8 mouse cellular contexts compared by ENCODE assay signal in the genomic region with DNA sequence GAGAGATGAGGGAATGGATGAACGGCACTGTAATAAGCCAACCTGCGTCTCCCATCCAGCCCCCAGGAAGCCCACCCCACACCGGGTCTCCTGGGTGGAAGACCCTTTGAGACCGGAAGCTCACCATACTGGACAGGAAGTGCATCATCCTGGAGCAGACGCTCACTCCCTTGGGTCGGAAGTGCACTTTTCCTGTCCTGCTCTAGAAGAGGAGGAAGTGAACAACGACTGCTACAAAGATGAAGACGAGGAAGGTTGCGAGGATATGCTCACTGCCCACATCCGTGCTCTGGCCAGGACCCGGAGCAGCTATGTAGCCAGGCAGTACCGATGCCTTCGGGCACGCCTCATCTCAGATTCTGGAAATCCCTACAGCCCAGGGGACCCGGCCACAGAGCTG. TPM values are rescaled to one million over a fixed set of nuclear protein-coding genes. Genes with fewer than 3 reads are reported as not detected.
A peak's percentile ranks its signal among the peaks of the same experiment; 100 is the strongest.
DNase-seq lines count a peak whose midpoint lies in the region; ATAC-seq and TF ChIP-seq lines count a peak whose summit lies in the region.

No protein-coding gene starts in this region.

- peak overlapping the region; percentile 71 for H3K27ac ChIP-seq in kidney, postnatal 0 days
- no peak overlapping the region for H3K27ac ChIP-seq in forebrain, embryonic 13.5 days

- H3K27me3 ChIP-seq in kidney, postnatal 0 days (ENCODE audit: insufficient read depth, low read length), result no peaks in the 10 kb centered on the region
- peaks cover 18% of the 10 kb centered on the region; the same call in 1 of the 2 replicates for H3K27me3 ChIP-seq in G1E (ENCODE audit: insufficient read depth, low read length)
- H3K27me3 ChIP-seq in forebrain, embryonic 13.5 days, result no peaks in the 10 kb centered on the region; the same call in 1 of the 2 replicates

- no peak overlapping the region for H3K9ac ChIP-seq in kidney, postnatal 0 days (ENCODE audit: low read depth, low read length)
- no peak overlapping the region for H3K9ac ChIP-seq in forebrain, embryonic 13.5 days

- no peaks in the 10 kb centered on the region for H3K36me3 ChIP-seq in kidney, postnatal 0 days (ENCODE audit: insufficient read depth, low read length)
- no peaks in the 10 kb centered on the region for H3K36me3 ChIP-seq in G1E (replicated peaks)
- H3K36me3 ChIP-seq in forebrain, embryonic 13.5 days (ENCODE audit: poor library complexity, severe bottlenecking), result no peaks in the 10 kb centered on the region

- no peak for DNase-seq in kidney, postnatal 0 days (ENCODE audit: low spot score)
- DNase-seq in kidney, postnatal 25 days, result no peak
- DNase-seq in G1E (ENCODE audit: low spot score), result no peak
- DNase-seq in right cerebral cortex, postnatal 4 days, result no peak
- DNase-seq in retina, postnatal 1 day, result no peak

- TF ChIP-seq CTCF in kidney, postnatal 0 days (IDR thresholded peaks at IDR 0.05; ENCODE audit: low read depth), result no peak
- TF ChIP-seq CTCF in G1E (IDR thresholded peaks at IDR 0.05; ENCODE audit: low read depth, low read length), result no peak

- WGBS in kidney, postnatal 0 days, result 71% methylated on average over 15 of the region's 15 CpGs
- WGBS in forebrain, embryonic 13.5 days, result 83% methylated on average over 15 of the region's 15 CpGs

- peak overlapping the region; percentile 44; the same call in 1 of the 2 replicates for H3K4me2 ChIP-seq in kidney, postnatal 0 days (ENCODE audit: low read length)
- no peak overlapping the region for H3K4me2 ChIP-seq in forebrain, embryonic 13.5 days

- ATAC-seq in kidney, postnatal 0 days (replicated peaks; ENCODE audit: low FRiP score, low read depth), result no peak
- no peak for ATAC-seq in G1E (ENCODE audit: extremely low read depth, insufficient number of reproducible peaks, low FRiP score, poor library complexity, severe bottlenecking)
- peak; percentile 43 to 72 for ATAC-seq in hematopoietic stem cell, adult 5-6 weeks (replicated peaks in 1 of 2; ENCODE audit: insufficient read depth in 1 of 2, low FRiP score in 2 of 2, low TSS enrichment in 1 of 2, low read depth in 1 of 2, poor library complexity in 2 of 2, severe bottlenecking in 2 of 2)
- ATAC-seq in megakaryocyte, adult 5-6 weeks (ENCODE audit: poor library complexity, severe bottlenecking), result peak; percentile 61
- no peak for ATAC-seq in forebrain, embryonic 13.5 days

- 0 out of 2 replicates have a peak, but pooled peaks cover 8% of the 10 kb centered on the region for H3K4me1 ChIP-seq in kidney, postnatal 0 days (replicated peaks; ENCODE audit: insufficient read depth, low read length)
- peaks cover 38% of the 10 kb centered on the region for H3K4me1 ChIP-seq in G1E (ENCODE audit: insufficient read depth, low read depth, low read length)
- 0 out of 2 replicates have a peak, but pooled peaks cover 6% of the 10 kb centered on the region for H3K4me1 ChIP-seq in forebrain, embryonic 13.5 days

- H3K9me3 ChIP-seq in kidney, postnatal 0 days (replicated peaks; ENCODE audit: low read length), result no peaks in the 10 kb centered on the region
- H3K9me3 ChIP-seq in G1E (replicated peaks), result no peaks in the 10 kb centered on the region
- H3K9me3 ChIP-seq in forebrain, embryonic 13.5 days (replicated peaks), result no peaks in the 10 kb centered on the region

- H3K4me3 ChIP-seq in kidney, postnatal 0 days (replicated peaks; ENCODE audit: low read depth, low read length), result no peak overlapping the region
- peak overlapping the region; percentile 10; the same call in 1 of the 2 replicates for H3K4me3 ChIP-seq in G1E (ENCODE audit: low read depth, low read length)
- no peak overlapping the region for H3K4me3 ChIP-seq in forebrain, embryonic 13.5 days

RNA-seq across cellular contexts. Expression of a gene that starts 7.1 kb away (rescaled TPM):
- polyA plus RNA-seq in kidney, postnatal 0 days (2015; fragmentation: Nextera tagmentation; extraction: Ambion mirVana), result 5.2 and 6.3 TPM in 2 replicates
- total RNA-seq in G1E (2014; fragmentation: Nextera tagmentation) (1.8 TPM in 1 of 2 replicates, not detected in the other), G1E (2017) (1.2 and 1.4 TPM in 2 replicates)
- 1.4 and 1.8 TPM in 2 replicates for polyA plus RNA-seq in G1E (2012)
- total RNA-seq in hematopoietic stem cell, adult 5-6 weeks (2017), result 40.5 and 51.7 TPM in 2 replicates
- 64.9 and 68.8 TPM in 2 replicates for total RNA-seq in megakaryocyte, adult 5-6 weeks (2015)
- total RNA-seq in megakaryocyte, adult 5-6 weeks (2017), result 62.6 and 71.5 TPM in 2 replicates
- 1.7 and 2.0 TPM in 2 replicates for polyA plus RNA-seq in forebrain, embryonic 13.5 days (2015; fragmentation: Nextera tagmentation; extraction: Ambion mirVana)

RNA-seq across cellular contexts. Expression of a gene that starts 12.5 kb away (rescaled TPM):
- 232 TPM in 2 replicates for polyA plus RNA-seq in kidney, postnatal 0 days (2015; fragmentation: Nextera tagmentation; extraction: Ambion mirVana)
- total RNA-seq in G1E (2014; fragmentation: Nextera tagmentation) (442 and 470 TPM in 2 replicates), G1E (2017) (251 and 279 TPM in 2 replicates)
- 430 and 529 TPM in 2 replicates for polyA plus RNA-seq in G1E (2012)
- 340 and 427 TPM in 2 replicates for total RNA-seq in hematopoietic stem cell, adult 5-6 weeks (2017)
- total RNA-seq in megakaryocyte, adult 5-6 weeks (2015), result 275 and 307 TPM in 2 replicates
- total RNA-seq in megakaryocyte, adult 5-6 weeks (2017), result 187 and 291 TPM in 2 replicates
- 264 and 282 TPM in 2 replicates for polyA plus RNA-seq in forebrain, embryonic 13.5 days (2015; fragmentation: Nextera tagmentation; extraction: Ambion mirVana)

RNA-seq across cellular contexts. Expression of a gene that starts 28.5 kb away (rescaled TPM):
- 42.2 and 43.7 TPM in 2 replicates for polyA plus RNA-seq in kidney, postnatal 0 days (2015; fragmentation: Nextera tagmentation; extraction: Ambion mirVana)
- 21.1 and 30.4 TPM in 2 replicates for total RNA-seq in G1E (2014; fragmentation: Nextera tagmentation)
- total RNA-seq in G1E (2017), result 9.5 and 10.7 TPM in 2 replicates
- 109 and 136 TPM in 2 replicates for polyA plus RNA-seq in G1E (2012)
- total RNA-seq in hematopoietic stem cell, adult 5-6 weeks (2017), result 12.4 and 13.1 TPM in 2 replicates
- 15.5 and 19.5 TPM in 2 replicates for total RNA-seq in megakaryocyte, adult 5-6 weeks (2015)
- 13.3 and 15.6 TPM in 2 replicates for total RNA-seq in megakaryocyte, adult 5-6 weeks (2017)
- 51.0 and 52.9 TPM in 2 replicates for polyA plus RNA-seq in forebrain, embryonic 13.5 days (2015; fragmentation: Nextera tagmentation; extraction: Ambion mirVana)

RNA-seq across cellular contexts. Expression of a gene that starts 29.2 kb away (rescaled TPM):
- polyA plus RNA-seq in kidney, postnatal 0 days (2015; fragmentation: Nextera tagmentation; extraction: Ambion mirVana), result 330 and 348 TPM in 2 replicates
- total RNA-seq in G1E (2014; fragmentation: Nextera tagmentation) (102 and 127 TPM in 2 replicates), G1E (2017) (78.5 and 94.3 TPM in 2 replicates)
- polyA plus RNA-seq in G1E (2012), result 12.9 and 33.1 TPM in 2 replicates
- 120 and 123 TPM in 2 replicates for total RNA-seq in hematopoietic stem cell, adult 5-6 weeks (2017)
- total RNA-seq in megakaryocyte, adult 5-6 weeks (2015), result 119 TPM in 2 replicates
- total RNA-seq in megakaryocyte, adult 5-6 weeks (2017), result 78.8 and 82.8 TPM in 2 replicates
- polyA plus RNA-seq in forebrain, embryonic 13.5 days (2015; fragmentation: Nextera tagmentation; extraction: Ambion mirVana), result 69.1 and 75.6 TPM in 2 replicates

RNA-seq across cellular contexts. Expression of a gene that starts 29.3 kb away (rescaled TPM):
- 54.1 and 60.2 TPM in 2 replicates for polyA plus RNA-seq in kidney, postnatal 0 days (2015; fragmentation: Nextera tagmentation; extraction: Ambion mirVana)
- total RNA-seq in G1E (2014; fragmentation: Nextera tagmentation) (50.1 and 60.0 TPM in 2 replicates), G1E (2017) (34.1 and 36.4 TPM in 2 replicates)
- 103 and 114 TPM in 2 replicates for polyA plus RNA-seq in G1E (2012)
- 27.7 and 37.4 TPM in 2 replicates for total RNA-seq in hematopoietic stem cell, adult 5-6 weeks (2017)
- total RNA-seq in megakaryocyte, adult 5-6 weeks (2015), result 70.0 and 73.0 TPM in 2 replicates
- 28.0 and 36.7 TPM in 2 replicates for total RNA-seq in megakaryocyte, adult 5-6 weeks (2017)
- 86.3 and 86.9 TPM in 2 replicates for polyA plus RNA-seq in forebrain, embryonic 13.5 days (2015; fragmentation: Nextera tagmentation; extraction: Ambion mirVana)

Comparison
In these comparisons a context has a peak if more than half of its experiments do, and no peak if none do; other contexts are left out.
1. ATAC-seq: peak in hematopoietic stem cell, adult 5-6 weeks (2 of 2) and megakaryocyte, adult 5-6 weeks (single experiment); none in kidney, postnatal 0 days (single experiment), G1E (single experiment) and forebrain, embryonic 13.5 days (single experiment).
2. RNA of a gene that starts 7.1 kb away (total RNA-seq): 62.6 to 71.5 TPM in megakaryocyte, adult 5-6 weeks and 40.5 to 51.7 TPM in hematopoietic stem cell, adult 5-6 weeks; 1.2 to 1.8 TPM in G1E; every median in the first group is over 10 times any median in the second.